Mouse (Mus musculus) liver, embryonic 13.5 days (tissue): ENCODE data around the gene Pign. TPM values are rescaled to one million over a fixed set of nuclear protein-coding genes. Genes with fewer than 3 reads are reported as not detected.
A peak's percentile ranks its signal among the peaks of the same experiment; 100 is the strongest.

Experiments
- ATAC-seq: fragments of 200-750 bp; cut with Nextera tagmentation; 2 replicates; pipeline ENCODE4 v1.8.0; 2017; ENCODE audit warnings: low read depth, mild to moderate bottlenecking, moderate number of reproducible peaks, moderate library complexity
- DNase-seq: peaks from one replicate; pipeline ENCODE4 v3.0.0; 2022
- H3K27ac ChIP-seq: fragments of 300-500 bp; sonication (generic); 2 replicates; pipeline ENCODE4 v1.5.1; 2015; ENCODE audit warnings: moderate library complexity, mild to moderate bottlenecking, inconsistent platforms
- H3K27me3 ChIP-seq: fragments of 300-500 bp; sonication (generic); 2 replicates; pipeline ENCODE4 v1.6.1; 2015; ENCODE audit warnings: mild to moderate bottlenecking, inconsistent platforms
- H3K36me3 ChIP-seq: fragments of 300-500 bp; sonication (generic); 2 replicates; pipeline ENCODE4 v1.6.1; 2015; ENCODE audit warnings: mild to moderate bottlenecking, inconsistent platforms
- H3K4me1 ChIP-seq: fragments of 300-500 bp; sonication (generic); replicated peaks from 2 replicates; pipeline ENCODE4 v1.6.1; 2015; ENCODE audit warnings: inconsistent platforms
- H3K4me2 ChIP-seq: fragments of 300-500 bp; sonication (generic); 2 replicates; pipeline ENCODE4 v1.6.1; 2015; ENCODE audit warnings: inconsistent platforms, mild to moderate bottlenecking, moderate library complexity
- H3K4me3 ChIP-seq: fragments of 300-500 bp; sonication (generic); replicated peaks from 2 replicates; pipeline ENCODE4 v1.5.1; 2015; ENCODE audit warnings: mild to moderate bottlenecking, inconsistent platforms
- H3K9ac ChIP-seq: fragments of 300-500 bp; sonication (generic); 2 replicates; pipeline ENCODE4 v1.6.1; 2015; ENCODE audit warnings: mild to moderate bottlenecking, inconsistent platforms
- H3K9me3 ChIP-seq: fragments of 300-500 bp; sonication (generic); replicated peaks from 2 replicates; pipeline ENCODE4 v1.6.1; 2016; ENCODE audit warnings: inconsistent platforms
- WGBS: fragments of 180-500 bp; shearing (Covaris S2); methylation state at CpG from one replicate; pipeline ENCODE4 v1.1.7; 2015; ENCODE audit not compliant: insufficient replicate concordance; 5-methylcytosine and 5-hydroxymethylcytosine counted together
- polyA plus RNA-seq: library from polyadenylated mRNA; unstranded; fragments of >200 nt; fragmentation: Nextera tagmentation; extraction: Ambion mirVana; gene quantifications from 2 replicates; pipeline ENCODE4 v1.2.1, GENCODE M21; 2015

The Pign gene
- polyA plus RNA-seq: 4.1 and 6.3 TPM in 2 replicates

DNA sequence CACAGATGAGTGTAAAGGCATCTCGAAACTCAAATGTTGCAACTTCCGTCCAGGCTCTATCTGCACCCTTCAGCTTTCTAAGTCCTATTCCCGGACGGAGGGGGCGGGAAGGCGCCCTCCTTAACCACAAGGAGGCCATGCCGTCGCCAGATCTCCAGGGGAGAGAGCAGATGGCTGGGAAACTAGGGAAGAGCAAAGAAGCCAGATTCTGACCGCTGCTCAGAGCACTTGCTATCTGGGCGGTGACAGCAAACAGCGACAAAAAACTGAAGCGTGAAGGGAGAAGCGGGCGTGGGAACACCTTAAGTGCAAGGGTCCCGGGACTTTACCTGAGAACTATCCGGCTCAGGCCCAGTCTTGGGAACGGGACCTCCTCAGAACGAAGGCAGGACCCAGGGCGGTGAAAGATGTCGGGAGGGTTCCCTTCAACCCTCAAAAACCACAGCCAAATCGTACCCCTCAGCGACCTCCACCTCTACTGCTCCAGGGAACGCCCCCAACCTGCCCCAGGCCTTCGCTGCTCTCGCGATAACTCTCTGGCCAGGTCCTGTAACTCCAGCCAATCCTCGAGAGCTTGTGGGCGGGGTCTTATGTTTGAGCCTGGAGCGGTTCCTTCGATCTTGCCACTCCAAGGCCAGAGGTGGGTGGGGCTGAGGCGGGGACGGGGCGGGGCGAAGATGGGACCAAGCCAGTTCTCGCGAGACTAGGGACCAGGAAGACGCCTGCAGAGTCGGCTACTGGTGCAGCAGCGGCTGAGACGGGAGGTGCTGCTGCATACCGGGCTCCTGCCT is at the start of gene Pign, which contains the start of gene Relch:
Gene Pign (minus strand): TSS at position 507 of the 791 bp plus-strand sequence.
Gene Relch (plus strand): TSS at position 691 of the 791 bp plus-strand sequence.
- Histone ChIP-seq H3K27me3 (no peaks in the 10 kb centered on the region), H3K4me3 (peak within 1 kb of the TSS; percentile 91), H3K36me3 (0 out of 2 replicates have a peak, but pooled peaks cover 2% of the 10 kb centered on the region), H3K4me1 (peaks cover 39% of the 10 kb centered on the region), H3K27ac (peak within 1 kb of the TSS; percentile 88), H3K9ac (peak within 1 kb of the TSS; percentile 93), H3K4me2 (peak within 1 kb of the TSS; percentile 80), H3K9me3 (no peaks in the 10 kb centered on the region)
- under 1% methylated on average over 41 of the region's 41 CpGs for WGBS
- DNase-seq (peak; percentile 98), ATAC-seq (peak; percentile 97)

DNA sequence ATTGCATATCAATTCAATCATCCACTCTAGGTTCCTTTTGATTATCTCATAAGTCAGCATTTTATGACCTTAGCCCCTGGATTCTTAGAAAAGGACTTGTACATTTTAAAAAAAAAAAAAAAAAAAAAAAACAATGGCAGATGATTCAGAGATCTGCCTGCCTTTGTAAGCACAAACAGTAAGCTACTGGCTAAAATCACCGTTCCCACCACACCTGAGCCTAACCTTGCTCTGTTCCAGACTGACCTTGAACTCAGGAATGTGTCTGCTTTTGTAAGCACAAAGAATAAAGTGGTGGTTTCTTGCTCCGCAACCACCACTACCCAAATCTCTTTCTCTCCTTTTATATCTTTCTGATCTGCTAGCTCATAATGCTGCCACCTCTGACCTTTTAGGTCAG is 49.3 kb upstream of the Pign start:
- no peak overlapping the region for H3K9ac ChIP-seq

DNA sequence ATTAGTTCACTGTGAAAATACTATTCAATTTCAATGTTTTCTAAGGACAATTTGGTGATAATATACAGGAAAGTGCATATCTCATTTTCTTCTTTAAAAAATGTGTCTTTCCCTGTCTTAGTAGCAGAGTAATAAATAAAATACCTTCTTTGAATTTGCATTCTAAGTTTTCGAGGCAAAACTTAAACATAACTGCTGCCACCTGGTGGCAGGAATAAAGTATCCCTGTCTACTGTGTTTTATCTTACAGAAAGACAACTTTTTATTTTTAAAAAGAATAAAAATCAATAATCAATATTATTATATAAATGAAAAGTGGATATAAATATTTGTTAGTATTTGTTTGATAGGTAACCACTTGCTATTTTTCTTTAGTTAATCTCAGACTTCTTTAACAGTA is 47.8 kb upstream of the Pign start:
- no peak for DNase-seq
- Histone ChIP-seq H3K4me2 (no peak overlapping the region), H3K9me3 (no peaks in the 10 kb centered on the region), H3K9ac (no peak overlapping the region), H3K36me3 (peaks cover 24% of the 10 kb centered on the region), H3K4me1 (no peaks in the 10 kb centered on the region), H3K27me3 (no peaks in the 10 kb centered on the region), H3K27ac (no peak overlapping the region), H3K4me3 (no peak overlapping the region)
- ATAC-seq: no peak
- 64% methylated on average over 1 of the region's 1 CpGs for WGBS

More for the DNA sequence above, 49.3 kb upstream of the Pign start:
- 89% methylated on average over 2 of the region's 2 CpGs for WGBS
- DNase-seq (no peak), ATAC-seq (no peak)
- Histone ChIP-seq H3K27me3 (no peaks in the 10 kb centered on the region), H3K27ac (no peak overlapping the region), H3K36me3 (peaks cover 22% of the 10 kb centered on the region), H3K4me2 (no peak overlapping the region), H3K4me1 (no peaks in the 10 kb centered on the region), H3K9me3 (no peaks in the 10 kb centered on the region), H3K4me3 (no peak overlapping the region)

DNA sequence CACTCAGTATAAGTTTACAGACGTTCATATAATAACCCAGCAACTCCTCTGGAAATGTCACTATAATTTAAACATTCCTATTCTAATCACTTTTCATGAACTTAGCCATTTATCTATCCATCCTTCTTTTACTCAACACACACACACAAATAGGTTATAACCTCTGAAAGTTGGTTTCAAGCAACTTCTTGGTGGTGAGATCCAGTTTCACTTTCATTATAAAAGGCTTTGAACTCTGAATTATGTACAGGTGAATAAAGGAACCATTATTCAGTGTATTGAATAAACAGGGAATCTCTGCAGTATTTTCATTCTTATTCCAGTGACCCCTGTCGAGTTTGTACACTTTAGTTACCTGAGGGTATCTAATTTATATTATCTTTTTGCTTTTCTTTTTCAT is 45.9 kb upstream of the Pign start:
- Histone ChIP-seq H3K36me3 (peaks cover 24% of the 10 kb centered on the region), H3K4me2 (no peak overlapping the region), H3K4me1 (no peaks in the 10 kb centered on the region), H3K9me3 (no peaks in the 10 kb centered on the region), H3K4me3 (no peak overlapping the region), H3K9ac (no peak overlapping the region), H3K27me3 (no peaks in the 10 kb centered on the region), H3K27ac (no peak overlapping the region)
- ATAC-seq (no peak), DNase-seq (no peak)
- WGBS: 71% methylated on average over 2 of the region's 2 CpGs

DNA sequence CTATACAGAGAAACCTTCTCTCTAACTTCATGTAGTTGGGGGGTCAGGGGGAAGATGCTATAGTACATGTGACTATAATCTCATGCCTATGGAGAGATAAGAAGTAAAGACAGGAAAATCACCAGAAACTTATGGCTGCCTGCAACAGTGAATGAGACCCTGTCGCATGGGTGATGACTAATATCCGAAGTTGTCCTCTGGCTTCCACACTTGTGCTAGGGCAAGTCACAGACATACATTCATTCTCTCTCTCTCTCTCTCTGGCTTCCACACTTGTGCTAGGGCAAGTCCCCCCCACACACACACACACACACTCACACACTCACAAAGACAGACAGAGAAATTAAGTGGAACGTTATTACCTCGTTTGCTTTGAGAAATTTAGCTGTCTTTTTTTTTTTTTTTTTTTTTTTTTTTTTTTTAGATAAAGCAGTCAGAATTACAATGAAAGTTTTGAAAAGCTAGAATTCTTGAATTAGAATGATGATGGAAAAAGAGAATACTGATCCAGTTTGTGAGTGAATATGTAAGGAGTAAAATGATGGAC is 37.6 kb upstream of the Pign start:
- H3K4me1 ChIP-seq: no peaks in the 10 kb centered on the region
- H3K36me3 ChIP-seq: peaks cover 11% of the 10 kb centered on the region
- ATAC-seq: no peak

DNA sequence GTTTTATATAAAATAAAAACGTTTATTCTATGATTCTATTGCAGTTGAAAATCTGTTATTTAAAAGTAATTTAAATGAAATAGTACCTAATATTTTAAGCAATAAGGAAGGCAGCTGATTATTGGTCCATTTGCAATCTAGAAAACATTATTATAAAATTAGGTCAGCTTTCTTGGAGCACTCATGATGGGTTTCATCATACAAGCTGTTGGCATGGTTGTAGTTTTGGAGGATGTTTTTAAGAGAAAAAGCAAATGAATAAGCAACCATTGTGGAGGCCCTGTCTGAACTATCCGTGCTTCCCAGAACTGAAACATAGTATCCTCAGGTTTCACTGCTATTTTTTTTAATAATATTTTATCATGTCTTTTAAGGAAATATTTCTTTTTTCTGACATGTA is 32.1 kb upstream of the Pign start:
- WGBS: 74% methylated on average over 2 of the region's 2 CpGs
- Histone ChIP-seq H3K27ac (no peak overlapping the region), H3K4me1 (no peaks in the 10 kb centered on the region), H3K27me3 (no peaks in the 10 kb centered on the region), H3K4me2 (no peak overlapping the region), H3K36me3 (peaks cover 13% of the 10 kb centered on the region; the same call in 1 of the 2 replicates), H3K9ac (no peak overlapping the region), H3K4me3 (no peak overlapping the region), H3K9me3 (no peaks in the 10 kb centered on the region)
- DNase-seq: no peak
- no peak for ATAC-seq

More for the DNA sequence above, 37.6 kb upstream of the Pign start:
- Histone ChIP-seq H3K27ac (no peak overlapping the region), H3K9ac (no peak overlapping the region), H3K27me3 (no peaks in the 10 kb centered on the region), H3K4me3 (no peak overlapping the region), H3K4me2 (no peak overlapping the region), H3K9me3 (no peaks in the 10 kb centered on the region)
- DNase-seq: no peak
- WGBS: 81% methylated on average over 4 of the region's 4 CpGs

DNA sequence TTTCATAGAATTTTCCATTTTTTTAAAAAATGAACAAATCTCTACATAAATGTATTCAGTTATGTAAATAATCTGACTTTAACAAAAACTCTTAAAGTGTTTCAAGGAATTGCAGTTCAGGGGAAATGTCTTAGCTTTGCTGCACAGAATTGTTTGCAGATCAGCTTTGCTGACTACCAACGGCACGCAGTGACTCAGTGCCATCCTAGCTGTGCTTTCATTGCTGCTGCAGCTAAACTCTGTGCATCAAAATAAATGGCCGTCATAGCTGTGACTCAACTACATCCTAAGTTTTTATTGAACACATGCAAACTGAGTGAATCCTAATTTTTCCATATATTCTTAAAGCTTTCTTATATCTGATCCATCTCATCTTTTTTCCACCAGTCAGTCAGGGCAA is 22.0 kb upstream of the Pign start:
- peaks cover 1% of the 10 kb centered on the region; the same call in 1 of the 2 replicates for H3K36me3 ChIP-seq
- no peak overlapping the region for H3K4me2 ChIP-seq
- no peak overlapping the region for H3K4me3 ChIP-seq
- H3K9me3 ChIP-seq: no peaks in the 10 kb centered on the region
- WGBS: 83% methylated on average over 3 of the region's 3 CpGs
- H3K27ac ChIP-seq: no peak overlapping the region
- ATAC-seq (no peak), DNase-seq (no peak)
- H3K9ac ChIP-seq: no peak overlapping the region
- H3K4me1 ChIP-seq: no peaks in the 10 kb centered on the region
- no peaks in the 10 kb centered on the region for H3K27me3 ChIP-seq

DNA sequence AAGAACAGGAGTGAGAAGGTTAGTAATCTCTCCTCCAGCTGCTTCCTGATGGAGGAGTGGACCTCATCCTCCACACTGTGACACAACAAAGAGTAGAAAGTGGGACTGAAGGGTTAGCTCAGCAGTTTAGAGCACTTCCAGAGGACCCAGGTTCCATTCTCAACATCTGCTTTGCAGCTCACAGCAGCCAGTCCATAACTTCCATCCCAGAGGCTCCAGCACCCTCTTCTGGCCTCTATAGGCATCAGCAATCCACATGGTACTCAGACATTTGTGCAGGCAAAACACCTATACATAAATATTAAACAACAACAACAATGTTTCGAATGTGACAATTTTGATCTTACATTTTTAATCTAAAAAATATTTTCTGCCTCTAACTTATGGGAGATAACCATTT is 17.1 kb upstream of the Pign start:
- H3K9ac ChIP-seq: no peak overlapping the region
- WGBS: 73% methylated on average over 1 of the region's 1 CpGs
- H3K4me1 ChIP-seq: no peaks in the 10 kb centered on the region
- H3K9me3 ChIP-seq: no peaks in the 10 kb centered on the region
- peaks cover 9% of the 10 kb centered on the region; the same call in 1 of the 2 replicates for H3K36me3 ChIP-seq
- no peak overlapping the region for H3K4me3 ChIP-seq
- no peak for DNase-seq
- no peak overlapping the region for H3K4me2 ChIP-seq
- H3K27me3 ChIP-seq: no peaks in the 10 kb centered on the region
- H3K27ac ChIP-seq: no peak overlapping the region
- no peak for ATAC-seq

DNA sequence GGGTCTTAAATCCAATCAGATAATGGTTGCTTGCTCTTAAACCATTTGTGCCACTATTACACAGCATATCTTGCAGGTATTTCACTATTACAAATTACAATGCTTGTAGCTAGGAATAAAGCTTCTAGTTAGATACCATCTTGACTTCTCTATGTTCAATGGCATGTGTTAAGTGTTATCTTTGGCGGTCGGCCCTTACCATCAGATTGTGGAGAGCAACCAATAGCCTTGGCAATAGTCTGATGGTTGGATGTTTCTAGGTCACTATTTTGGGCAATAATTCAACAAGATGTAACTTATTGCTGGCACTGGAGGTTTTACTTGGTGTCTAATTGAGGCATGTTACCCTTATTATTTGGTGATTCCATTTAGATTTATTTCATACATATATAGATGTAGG is 11.3 kb upstream of the Pign start:
- H3K36me3 ChIP-seq: 0 out of 2 replicates have a peak, but pooled peaks cover 6% of the 10 kb centered on the region
- H3K9me3 ChIP-seq: no peaks in the 10 kb centered on the region
- no peak overlapping the region for H3K4me3 ChIP-seq
- no peak overlapping the region for H3K4me2 ChIP-seq
- H3K27me3 ChIP-seq: no peaks in the 10 kb centered on the region
- 72% methylated on average over 2 of the region's 2 CpGs for WGBS
- no peak overlapping the region for H3K9ac ChIP-seq
- no peak for ATAC-seq
- no peak for DNase-seq
- H3K4me1 ChIP-seq: no peaks in the 10 kb centered on the region; the same call in 1 of the 2 replicates
- no peak overlapping the region for H3K27ac ChIP-seq

DNA sequence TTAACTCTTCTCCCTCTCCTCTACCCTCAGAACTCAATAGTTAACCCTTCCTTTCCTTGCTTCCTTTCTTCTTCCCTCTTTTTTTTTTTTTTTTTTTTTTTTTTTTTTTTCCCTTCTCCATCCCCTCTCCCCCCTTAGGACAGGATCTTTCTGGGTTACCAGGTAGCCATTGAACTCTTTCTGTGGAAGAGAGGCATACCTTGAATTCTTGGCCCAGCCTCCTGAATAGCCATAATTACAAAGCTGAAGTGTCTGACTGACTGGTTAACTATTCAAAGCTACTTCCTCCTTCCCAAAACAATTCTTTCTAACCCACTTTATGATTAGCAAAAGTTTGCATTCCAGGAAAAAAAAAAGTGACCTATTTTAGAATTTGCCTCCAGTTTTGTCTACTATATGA is 6.2 kb upstream of the Pign start:
- Histone ChIP-seq H3K4me3 (no peak overlapping the region), H3K36me3 (no peaks in the 10 kb centered on the region), H3K4me2 (no peak overlapping the region), H3K9me3 (no peaks in the 10 kb centered on the region), H3K27ac (no peak overlapping the region), H3K4me1 (peaks cover 16% of the 10 kb centered on the region), H3K27me3 (no peaks in the 10 kb centered on the region), H3K9ac (no peak overlapping the region)
- no peak for ATAC-seq
- DNase-seq: no peak

DNA sequence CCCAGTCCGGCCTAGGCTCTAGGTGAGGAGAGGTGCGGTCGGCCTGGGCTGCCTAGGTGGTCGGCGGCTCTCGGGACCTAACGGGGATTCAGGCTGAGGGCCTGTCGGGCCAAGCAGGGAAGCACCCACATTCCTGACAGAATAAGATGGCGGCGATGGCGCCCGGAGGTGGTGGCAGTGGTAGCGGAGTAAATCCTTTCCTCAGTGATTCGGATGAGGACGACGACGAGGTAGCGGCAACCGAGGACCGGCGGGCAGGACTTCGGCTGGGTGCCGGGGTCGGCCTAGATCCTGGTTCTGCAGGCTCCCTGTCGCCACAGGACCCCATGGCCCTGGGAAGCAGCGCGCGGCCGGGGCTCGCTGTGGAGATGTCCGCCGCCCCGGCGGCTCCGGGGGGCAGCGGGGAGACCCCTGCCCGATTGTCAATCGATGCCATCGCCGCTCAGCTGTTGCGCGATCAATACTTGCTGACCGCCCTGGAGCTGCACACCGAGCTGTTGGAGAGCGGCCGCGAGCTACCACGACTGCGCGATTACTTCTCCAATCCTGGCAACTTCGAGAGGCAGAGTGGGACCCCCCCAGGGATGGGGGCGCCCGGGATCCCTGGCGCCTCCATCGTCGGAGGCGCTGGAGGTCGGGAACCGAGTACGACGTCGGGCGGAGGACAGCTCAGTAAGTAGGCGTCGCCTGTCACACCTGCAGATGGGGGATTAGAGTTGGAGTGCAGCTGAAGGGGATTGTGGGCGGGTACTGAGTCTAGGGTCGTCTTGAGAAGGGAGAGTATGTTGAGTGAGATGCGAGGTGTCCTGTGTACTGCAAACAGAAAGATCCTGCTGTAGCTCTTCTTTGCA is 710 bp upstream of the Pign start:
- DNase-seq (peak; percentile 18), ATAC-seq (0 out of 2 replicates have a peak, but pooled peaks have one; percentile 4)

More for the DNA sequence above, 710 bp upstream of the Pign start:
- Histone ChIP-seq H3K36me3 (no peaks in the 10 kb centered on the region), H3K4me2 (peak overlapping the region; percentile 80), H3K4me1 (peaks cover 39% of the 10 kb centered on the region), H3K4me3 (peak overlapping the region; percentile 91), H3K9ac (peak overlapping the region; percentile 93), H3K27ac (peak overlapping the region; percentile 76), H3K27me3 (no peaks in the 10 kb centered on the region), H3K9me3 (no peaks in the 10 kb centered on the region)
- WGBS: under 1% methylated on average over 68 of the region's 68 CpGs
